Mouse (Mus musculus) thymus, adult 2 months (tissue): ENCODE data around the gene Slc6a4.

Experiments used
- CTCF ChIP-seq: fragments of 200-500 bp; IDR thresholded peaks from 2 replicates; pipeline ENCODE4 v1.5.1; 2012; ENCODE audit warnings: mild to moderate bottlenecking, control low read depth, low read length, moderate library complexity, borderline replicate concordance; ENCODE audit not compliant: control insufficient read depth, poor library complexity, insufficient read depth; ENCODE audit errors: extremely low read depth
- POLR2A ChIP-seq: fragments of 200-500 bp; IDR thresholded peaks from 2 replicates; pipeline ENCODE4 v1.6.1; 2012; ENCODE audit warnings: mild to moderate bottlenecking, low read length, control low read depth, moderate library complexity; ENCODE audit not compliant: control insufficient read depth, poor library complexity, insufficient read depth; ENCODE audit errors: extremely low read depth

DNA sequence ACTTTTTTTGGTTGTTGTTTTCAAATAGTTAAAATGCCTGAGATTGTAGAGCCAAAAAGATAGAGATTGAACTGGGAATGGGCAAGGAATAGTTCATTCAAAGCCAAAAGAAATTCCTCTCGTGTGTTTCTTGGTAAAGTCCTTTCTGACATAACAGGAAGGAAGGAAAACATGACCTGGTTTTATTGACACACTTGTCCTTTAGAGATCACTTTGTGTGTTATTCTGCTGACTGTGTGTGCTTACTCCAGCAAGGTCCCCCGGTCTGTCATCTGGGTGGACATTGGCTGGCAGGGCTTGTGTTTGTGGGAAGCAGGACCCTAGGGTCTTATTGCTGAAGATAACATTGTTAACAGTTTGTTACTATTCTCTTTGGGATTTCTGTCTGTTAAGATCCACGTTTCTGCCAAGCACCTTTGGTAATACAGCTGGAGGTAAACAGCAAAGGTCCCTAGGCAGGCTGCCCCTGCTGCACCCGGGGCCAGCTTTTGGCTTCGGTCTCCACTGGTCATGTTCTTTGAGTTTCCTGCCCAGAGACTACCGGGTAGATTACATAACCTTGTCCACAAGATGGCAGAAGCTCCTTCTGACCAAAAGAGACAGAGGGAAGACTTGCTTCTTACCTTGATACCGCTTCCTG, 23.6 kb upstream of the Slc6a4 start:
- TF ChIP-seq CTCF (no peak), POLR2A (no peak)
